Mouse (Mus musculus) ES-E14 (cell line): ENCODE measurements at regions not wholly inside any gene's neighbourhood (a gene's known extent, or its start where the extent isn't known, plus 50 kb on each side); places are given as distances from the start of the nearest gene placed in this dataset.

Experiments used
- ZC3H11A ChIP-seq: IDR thresholded peaks from 2 replicates; pipeline ENCODE4 v1.6.1; 2012; ENCODE audit warnings: low read depth, mild to moderate bottlenecking, inconsistent platforms, low read length, borderline replicate concordance
- ZNF384 ChIP-seq: IDR thresholded peaks from 2 replicates; pipeline ENCODE4 v1.6.1; 2012; ENCODE audit warnings: low read depth, low read length, inconsistent platforms

DNA sequence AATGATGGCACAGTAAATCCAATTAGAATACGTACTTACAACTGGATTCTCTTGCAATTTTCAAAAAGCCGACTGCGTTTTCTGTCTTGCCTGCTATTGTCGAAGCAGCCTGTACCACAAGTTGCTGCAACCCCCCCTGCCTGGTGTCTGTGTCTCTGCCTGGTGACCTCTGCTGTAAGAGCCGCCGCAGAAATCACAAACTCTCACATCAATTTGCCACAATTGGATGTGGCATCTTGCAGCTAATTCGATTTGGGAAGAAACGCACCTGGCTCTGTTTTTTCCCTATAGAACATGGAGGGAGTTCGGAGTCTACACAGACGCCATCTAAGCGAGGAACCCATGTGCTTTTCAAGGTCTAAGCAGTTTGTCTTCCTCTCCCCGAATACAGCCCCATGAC lies 80.1 kb upstream of the Phox2b start:
- TF ChIP-seq ZC3H11A (no peak), ZNF384 (no peak)
